In the genomic region with DNA sequence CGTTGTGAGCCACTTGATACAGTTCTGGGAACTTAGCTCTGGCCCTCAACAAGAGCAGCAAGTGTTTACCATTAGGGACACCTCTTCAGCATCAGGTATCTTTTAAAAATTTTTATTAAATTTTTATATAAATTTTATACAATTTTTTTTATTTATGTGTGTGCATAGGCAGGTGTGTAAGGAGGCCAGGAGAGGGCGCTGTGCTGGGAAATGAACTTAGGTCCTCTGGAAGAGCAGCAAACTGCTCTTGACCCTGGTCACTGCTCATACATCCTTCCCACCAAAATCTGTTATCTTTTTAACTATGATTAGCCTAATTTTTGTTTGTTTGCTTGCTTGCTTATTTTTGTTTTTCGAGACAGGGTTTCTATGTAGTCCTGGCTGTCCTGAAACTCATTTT, we compare ENCODE assay signal across 12 mouse cellular contexts. TPM values are rescaled to one million over a fixed set of nuclear protein-coding genes. Genes with fewer than 3 reads are reported as not detected.
DNase-seq lines count a peak whose midpoint lies in the region; ATAC-seq and TF ChIP-seq lines count a peak whose summit lies in the region.
"Had no signal": no experiment of that assay in that cellular context is flagged by ENCODE, and none has a peak within 500 bp of the region (broad histone marks: within the 10 kb centered on the region; RNA-seq: fewer than 3 reads in every experiment).

No protein-coding gene starts in this region.

- H3K9me3 ChIP-seq in hindbrain, postnatal 0 days (ENCODE audit: low read length), result no peaks in the 10 kb centered on the region
- no peaks in the 10 kb centered on the region for H3K9me3 ChIP-seq in hindbrain, embryonic 14.5 days (ENCODE audit: control insufficient read depth, low read length)
- H3K9me3 ChIP-seq: embryonic facial prominence, embryonic 12.5 days; hindbrain, embryonic 15.5 days had no signal

- H3K36me3 ChIP-seq in hindbrain, postnatal 0 days (ENCODE audit: insufficient read depth, low read length), result no peaks in the 10 kb centered on the region
- H3K36me3 ChIP-seq in hindbrain, embryonic 14.5 days (replicated peaks; ENCODE audit: control insufficient read depth, insufficient read depth), result no peaks in the 10 kb centered on the region
- H3K36me3 ChIP-seq: embryonic facial prominence, embryonic 12.5 days; hindbrain, embryonic 15.5 days had no signal

- DNase-seq in hindbrain, postnatal 0 days (ENCODE audit: low spot score), result no peak
- DNase-seq in hindbrain, embryonic 14.5 days (ENCODE audit: low spot score), result no peak
- DNase-seq in thymus, postnatal 14 days, result peak; percentile 42
- no peak for DNase-seq in thymus, postnatal 0 days (ENCODE audit: low spot score)
- peak; percentile 19 to 20 for DNase-seq in thymus, postnatal 36 days
- no peak for DNase-seq in ovary, adult 18-20 months (ENCODE audit: low spot score)
- no peak for DNase-seq in spleen, adult 12 weeks (ENCODE audit: low spot score)
- DNase-seq: gastrocnemius, postnatal 25 days had no signal

- H3K9ac ChIP-seq in hindbrain, postnatal 0 days (replicated peaks; ENCODE audit: low read length), result no peak overlapping the region
- H3K9ac ChIP-seq in hindbrain, embryonic 14.5 days, result no peak overlapping the region
- H3K9ac ChIP-seq: embryonic facial prominence, embryonic 12.5 days; hindbrain, embryonic 15.5 days had no signal

- ATAC-seq in hindbrain, postnatal 0 days, result no peak
- no peak for ATAC-seq in hindbrain, embryonic 14.5 days (ENCODE audit: low FRiP score)

- no peak overlapping the region for H3K4me3 ChIP-seq in hindbrain, postnatal 0 days (ENCODE audit: low read length)
- no peak overlapping the region for H3K4me3 ChIP-seq in hindbrain, embryonic 14.5 days (replicated peaks; ENCODE audit: low read length)
- H3K4me3 ChIP-seq in cortical plate, adult 2 months (ENCODE audit: insufficient read depth, low read length), result no peak overlapping the region
- H3K4me3 ChIP-seq: embryonic facial prominence, embryonic 12.5 days; hindbrain, embryonic 15.5 days; megakaryocyte, embryonic 14.5 days had no signal

- no peaks in the 10 kb centered on the region for H3K27me3 ChIP-seq in hindbrain, postnatal 0 days (ENCODE audit: insufficient read depth, low read length)
- no peaks in the 10 kb centered on the region for H3K27me3 ChIP-seq in hindbrain, embryonic 14.5 days (ENCODE audit: control insufficient read depth, insufficient read depth, low read length)
- H3K27me3 ChIP-seq: embryonic facial prominence, embryonic 12.5 days; hindbrain, embryonic 15.5 days had no signal

- 77% methylated on average over 3 of the region's 3 CpGs for WGBS in hindbrain, postnatal 0 days
- 82% methylated on average over 3 of the region's 3 CpGs for WGBS in hindbrain, embryonic 14.5 days

- TF ChIP-seq CTCF in hindbrain, postnatal 0 days (IDR thresholded peaks at IDR 0.05; ENCODE audit: low read depth), result peak; percentile 13; the same call in 1 of the 2 replicates
- 0 out of 2 replicates have a peak, but pooled peaks have one; percentile 2 for TF ChIP-seq CTCF in cortical plate, adult 2 months (IDR thresholded peaks at IDR 0.05; ENCODE audit: extremely low read depth, insufficient read depth, low read length)

- H3K4me2 ChIP-seq in hindbrain, postnatal 0 days (ENCODE audit: low read depth, low read length), result no peak overlapping the region
- H3K4me2 ChIP-seq in hindbrain, embryonic 14.5 days (replicated peaks), result no peak overlapping the region

- no peak for TF ChIP-seq POLR2A in cortical plate, adult 2 months (IDR thresholded peaks at IDR 0.05; ENCODE audit: extremely low read depth, insufficient read depth, low read length)

- H3K4me1 ChIP-seq in hindbrain, postnatal 0 days (ENCODE audit: insufficient read depth, low read length), result no peaks in the 10 kb centered on the region
- no peaks in the 10 kb centered on the region for H3K4me1 ChIP-seq in hindbrain, embryonic 14.5 days (replicated peaks; ENCODE audit: control insufficient read depth, insufficient read depth, low read length)
- no peaks in the 10 kb centered on the region for H3K4me1 ChIP-seq in cortical plate, adult 2 months (ENCODE audit: control insufficient read depth, insufficient read depth, low read length)
- H3K4me1 ChIP-seq: embryonic facial prominence, embryonic 12.5 days; hindbrain, embryonic 15.5 days had no signal

- H3K27ac ChIP-seq in hindbrain, postnatal 0 days, result no peak overlapping the region
- no peak overlapping the region for H3K27ac ChIP-seq in hindbrain, embryonic 14.5 days
- H3K27ac ChIP-seq in cortical plate, adult 2 months (ENCODE audit: insufficient read depth, low read length), result no peak overlapping the region
- H3K27ac ChIP-seq: embryonic facial prominence, embryonic 12.5 days; hindbrain, embryonic 15.5 days had no signal

RNA-seq across cellular contexts. Expression of a gene that starts 58.8 kb away (rescaled TPM):
- 19.2 and 21.6 TPM in 2 replicates for total RNA-seq in hindbrain, postnatal 0 days (2014; rRNA removed)
- polyA plus RNA-seq in hindbrain, postnatal 0 days (2015; fragmentation: Nextera tagmentation; extraction: Ambion mirVana), result 18.1 and 19.4 TPM in 2 replicates
- 14.0 and 14.4 TPM in 2 replicates for polyA plus RNA-seq in hindbrain, embryonic 14.5 days (2014; fragmentation: Nextera tagmentation; extraction: Ambion mirVana)
- polyA plus RNA-seq in thymus, postnatal 0 days (2015; fragmentation: Nextera tagmentation; extraction: Ambion mirVana), result 1.3 and 1.4 TPM in 2 replicates
- polyA plus RNA-seq in cortical plate, adult 2 months (2012; rRNA removed), result 33.5 and 33.7 TPM in 2 replicates

Comparison
In these comparisons a context has a peak if more than half of its experiments do, and no peak if none do; other contexts are left out.
1. DNase-seq: peak in thymus, postnatal 14 days (single experiment) and thymus, postnatal 36 days (2 of 2); none in hindbrain, postnatal 0 days (single experiment), hindbrain, embryonic 14.5 days (single experiment), thymus, postnatal 0 days (single experiment), ovary, adult 18-20 months (single experiment) and spleen, adult 12 weeks (single experiment).